Mouse (Mus musculus) liver, embryonic 15.5 days (tissue): Measurements from ENCODE around the gene Zfyve28. TPM values are rescaled to one million over a fixed set of nuclear protein-coding genes. Genes with fewer than 3 reads are reported as not detected.
A peak's percentile ranks its signal among the peaks of the same experiment; 100 is the strongest.

ENCODE experiments used
- ATAC-seq: fragments of 200-750 bp; cut with Nextera tagmentation; 2 replicates; pipeline ENCODE4 v1.8.0; 2017; ENCODE audit warnings: moderate number of reproducible peaks, mild to moderate bottlenecking, moderate library complexity; ENCODE audit not compliant: insufficient read depth
- H3K27ac ChIP-seq: fragments of 300-500 bp; sonication (generic); replicated peaks from 2 replicates; pipeline ENCODE4 v1.5.1; 2015; ENCODE audit warnings: mild to moderate bottlenecking, inconsistent platforms
- H3K27me3 ChIP-seq: fragments of 300-500 bp; sonication (generic); 2 replicates; pipeline ENCODE4 v1.6.1; 2015; ENCODE audit warnings: mild to moderate bottlenecking, inconsistent platforms
- H3K36me3 ChIP-seq: fragments of 300-500 bp; sonication (generic); replicated peaks from 2 replicates; pipeline ENCODE4 v1.6.1; 2015; ENCODE audit warnings: moderate library complexity, mild to moderate bottlenecking, inconsistent platforms
- H3K4me1 ChIP-seq: fragments of 300-500 bp; sonication (generic); replicated peaks from 2 replicates; pipeline ENCODE4 v1.6.1; 2015; ENCODE audit warnings: inconsistent platforms
- H3K4me2 ChIP-seq: fragments of 300-500 bp; sonication (generic); 2 replicates; pipeline ENCODE4 v1.6.1; 2015; ENCODE audit warnings: moderate library complexity, mild to moderate bottlenecking, inconsistent platforms
- H3K4me3 ChIP-seq: fragments of 300-500 bp; sonication (generic); replicated peaks from 2 replicates; pipeline ENCODE4 v1.5.1; 2015; ENCODE audit warnings: mild to moderate bottlenecking, inconsistent platforms
- H3K9ac ChIP-seq: fragments of 300-500 bp; sonication (generic); 2 replicates; pipeline ENCODE4 v1.6.1; 2015; ENCODE audit warnings: moderate library complexity, mild to moderate bottlenecking, inconsistent platforms
- H3K9me3 ChIP-seq: fragments of 300-500 bp; sonication (generic); replicated peaks from 2 replicates; pipeline ENCODE4 v1.6.1; 2016; ENCODE audit warnings: inconsistent platforms
- WGBS: fragments of 180-500 bp; shearing (Covaris S2); methylation state at CpG from one replicate; pipeline ENCODE4 v1.1.7; 2015; ENCODE audit warnings: mixed read lengths; ENCODE audit not compliant: insufficient replicate concordance; 5-methylcytosine and 5-hydroxymethylcytosine counted together
- polyA plus RNA-seq: library from polyadenylated mRNA; unstranded; fragments of >200 nt; fragmentation: Nextera tagmentation; extraction: Ambion mirVana; gene quantifications from 2 replicates; pipeline ENCODE4 v1.2.1, GENCODE M21; 2015

Zfyve28 gene
- polyA plus RNA-seq, 1 experiment from 2014 or later, result 0.07 TPM

GRCm38 (mm10) chr5:34230599-34231485, 57.4 kb downstream of the Zfyve28 start:
- Histone ChIP-seq H3K4me2 (no peak overlapping the region), H3K9ac (no peak overlapping the region), H3K27me3 (no peaks in the 10 kb centered on the region), H3K27ac (no peak overlapping the region), H3K4me3 (no peak overlapping the region), H3K4me1 (no peaks in the 10 kb centered on the region), H3K9me3 (no peaks in the 10 kb centered on the region), H3K36me3 (no peaks in the 10 kb centered on the region)
- no peak for ATAC-seq
- 47% methylated on average over 9 of the region's 9 CpGs for WGBS

GRCm38 (mm10) chr5:34229503-34229902, 58.7 kb downstream of the Zfyve28 start:
- Histone ChIP-seq H3K27ac (no peak overlapping the region), H3K4me1 (no peaks in the 10 kb centered on the region), H3K9me3 (no peaks in the 10 kb centered on the region), H3K4me2 (no peak overlapping the region), H3K36me3 (no peaks in the 10 kb centered on the region), H3K27me3 (no peaks in the 10 kb centered on the region), H3K9ac (no peak overlapping the region), H3K4me3 (no peak overlapping the region)
- WGBS, result 66% methylated on average over 5 of the region's 5 CpGs
- peak; percentile 31; the same call in 1 of the 2 replicates for ATAC-seq

- Histone ChIP-seq H3K4me3 (no peak overlapping the region), H3K36me3 (no peaks in the 10 kb centered on the region), H3K27me3 (no peaks in the 10 kb centered on the region), H3K9ac (no peak overlapping the region), H3K27ac (no peak overlapping the region), H3K9me3 (no peaks in the 10 kb centered on the region), H3K4me2 (no peak overlapping the region), H3K4me1 (no peaks in the 10 kb centered on the region)
- ATAC-seq, result no peak
- WGBS, result 62% methylated on average over 2 of the region's 2 CpGs
Observed at GRCm38 (mm10) chr5:34225516-34225915, 62.7 kb downstream of the Zfyve28 start.

GRCm38 (mm10) chr5:34224515-34224914, 63.7 kb downstream of the Zfyve28 start:
- 68% methylated on average over 5 of the region's 5 CpGs for WGBS
- no peaks in the 10 kb centered on the region for H3K36me3 ChIP-seq

GRCm38 (mm10) chr5:34220001-34220400, 68.2 kb downstream of the Zfyve28 start:
- H3K27ac ChIP-seq, result no peak overlapping the region
- no peak for ATAC-seq
- 57% methylated on average over 4 of the region's 4 CpGs for WGBS

More at GRCm38 (mm10) chr5:34224515-34224914, 63.7 kb downstream of the Zfyve28 start:
- Histone ChIP-seq H3K9ac (no peak overlapping the region), H3K27me3 (no peaks in the 10 kb centered on the region), H3K9me3 (no peaks in the 10 kb centered on the region), H3K4me2 (no peak overlapping the region), H3K4me3 (no peak overlapping the region), H3K4me1 (no peaks in the 10 kb centered on the region), H3K27ac (no peak overlapping the region)
- no peak for ATAC-seq

GRCm38 (mm10) chr5:34218672-34219071, 69.6 kb downstream of the Zfyve28 start:
- ATAC-seq, result no peak
- no peak overlapping the region for H3K4me2 ChIP-seq
- 34% methylated on average over 5 of the region's 5 CpGs for WGBS
- H3K4me1 ChIP-seq, result no peaks in the 10 kb centered on the region
- no peaks in the 10 kb centered on the region for H3K27me3 ChIP-seq
- no peaks in the 10 kb centered on the region for H3K36me3 ChIP-seq
- no peak overlapping the region for H3K27ac ChIP-seq
- H3K9ac ChIP-seq, result no peak overlapping the region
- H3K9me3 ChIP-seq, result no peaks in the 10 kb centered on the region
- no peak overlapping the region for H3K4me3 ChIP-seq

More at GRCm38 (mm10) chr5:34220001-34220400, 68.2 kb downstream of the Zfyve28 start:
- no peaks in the 10 kb centered on the region for H3K4me1 ChIP-seq
- no peaks in the 10 kb centered on the region for H3K27me3 ChIP-seq
- no peak overlapping the region for H3K4me2 ChIP-seq
- no peaks in the 10 kb centered on the region for H3K36me3 ChIP-seq
- H3K9ac ChIP-seq, result no peak overlapping the region
- H3K4me3 ChIP-seq, result no peak overlapping the region
- H3K9me3 ChIP-seq, result no peaks in the 10 kb centered on the region

GRCm38 (mm10) chr5:34217756-34218155, 70.5 kb downstream of the Zfyve28 start:
- no peak overlapping the region for H3K4me2 ChIP-seq
- ATAC-seq, result no peak

GRCm38 (mm10) chr5:34216025-34216424, 72.2 kb downstream of the Zfyve28 start:
- no peak overlapping the region for H3K27ac ChIP-seq
- 73% methylated on average over 7 of the region's 7 CpGs for whole genome bisulfite sequencing
- no peak overlapping the region for H3K9ac ChIP-seq
- no peaks in the 10 kb centered on the region for H3K27me3 ChIP-seq
- H3K4me2 ChIP-seq, result no peak overlapping the region
- H3K4me3 ChIP-seq, result no peak overlapping the region
- ATAC-seq, result no peak
- H3K36me3 ChIP-seq, result no peaks in the 10 kb centered on the region
- H3K4me1 ChIP-seq, result no peaks in the 10 kb centered on the region
- H3K9me3 ChIP-seq, result no peaks in the 10 kb centered on the region

More at GRCm38 (mm10) chr5:34217756-34218155, 70.5 kb downstream of the Zfyve28 start:
- Histone ChIP-seq H3K9ac (no peak overlapping the region), H3K27me3 (no peaks in the 10 kb centered on the region), H3K27ac (no peak overlapping the region), H3K4me1 (no peaks in the 10 kb centered on the region), H3K4me3 (no peak overlapping the region), H3K36me3 (no peaks in the 10 kb centered on the region), H3K9me3 (no peaks in the 10 kb centered on the region)
- 59% methylated on average over 9 of the region's 9 CpGs for whole genome bisulfite sequencing

- 49% methylated on average over 8 of the region's 8 CpGs for WGBS
- H3K9ac ChIP-seq, result no peak overlapping the region
Observed at GRCm38 (mm10) chr5:34213659-34214058, 74.6 kb downstream of the Zfyve28 start.

GRCm38 (mm10) chr5:34210279-34210678, 78.0 kb downstream of the Zfyve28 start:
- H3K4me3 ChIP-seq, result no peak overlapping the region
- H3K4me1 ChIP-seq, result no peaks in the 10 kb centered on the region
- H3K27ac ChIP-seq, result no peak overlapping the region
- H3K9me3 ChIP-seq, result no peaks in the 10 kb centered on the region
- H3K36me3 ChIP-seq, result no peaks in the 10 kb centered on the region
- H3K9ac ChIP-seq, result no peak overlapping the region
- ATAC-seq, result no peak
- WGBS, result 3% methylated on average over 1 of the region's 1 CpGs
- H3K4me2 ChIP-seq, result no peak overlapping the region
- H3K27me3 ChIP-seq, result no peaks in the 10 kb centered on the region

More at GRCm38 (mm10) chr5:34213659-34214058, 74.6 kb downstream of the Zfyve28 start:
- Histone ChIP-seq H3K4me3 (no peak overlapping the region), H3K4me1 (no peaks in the 10 kb centered on the region), H3K4me2 (no peak overlapping the region), H3K27me3 (no peaks in the 10 kb centered on the region), H3K36me3 (no peaks in the 10 kb centered on the region), H3K9me3 (no peaks in the 10 kb centered on the region), H3K27ac (no peak overlapping the region)
- no peak for ATAC-seq

- 40% methylated on average over 3 of the region's 3 CpGs for WGBS
- Histone ChIP-seq H3K4me3 (no peak overlapping the region), H3K27me3 (no peaks in the 10 kb centered on the region), H3K4me1 (no peaks in the 10 kb centered on the region), H3K27ac (no peak overlapping the region), H3K9me3 (no peaks in the 10 kb centered on the region), H3K36me3 (no peaks in the 10 kb centered on the region), H3K4me2 (no peak overlapping the region), H3K9ac (no peak overlapping the region)
- no peak for ATAC-seq
Observed at GRCm38 (mm10) chr5:34207503-34207902, 80.7 kb downstream of the Zfyve28 start.
